Mouse (Mus musculus) 3T3-L1 (cell line): ENCODE data around the gene Gdnf.
A peak's percentile ranks its signal among the peaks of the same experiment; 100 is the strongest.

Experiments
- DNase-seq: peaks from one replicate; pipeline ENCODE4 v3.0.0-alpha.2; 2015; ENCODE audit warnings: low read depth, low spot score

Gene Gdnf

DNA sequence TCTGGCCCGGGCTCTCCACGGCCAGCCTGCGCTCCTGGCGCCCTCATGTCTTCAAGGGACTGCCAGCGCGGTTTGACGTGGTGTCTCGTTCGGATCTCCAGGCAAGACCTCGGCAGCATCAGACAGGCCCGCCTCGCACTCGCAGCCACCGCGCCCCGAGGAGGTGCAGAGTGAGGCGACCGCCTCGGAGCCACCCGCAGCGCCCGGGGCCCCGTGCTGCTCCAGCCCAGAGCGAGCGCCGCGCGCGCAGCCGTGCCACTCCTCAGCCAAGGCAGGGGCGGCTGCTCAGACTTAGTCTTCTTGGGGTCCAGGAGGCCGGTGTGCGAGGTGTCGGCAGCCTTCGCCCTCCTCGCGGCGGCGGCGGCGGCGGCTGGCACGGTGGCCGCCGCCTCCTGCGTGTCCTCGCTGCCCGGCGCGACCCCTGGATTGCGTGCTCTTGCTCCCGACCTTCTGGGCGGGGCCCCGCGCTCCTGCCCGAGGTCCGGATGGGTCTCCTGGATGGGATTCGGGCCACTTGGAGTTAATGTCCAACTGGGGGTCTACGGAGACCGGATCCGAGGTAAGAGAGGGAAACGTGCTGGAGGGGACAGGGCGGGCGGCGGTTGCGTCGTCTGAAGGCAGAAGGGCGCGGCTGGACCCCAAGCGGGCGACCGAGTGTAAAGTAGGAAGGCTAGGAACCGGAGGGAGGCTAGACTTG is at the start of gene Gdnf:
TSS of gene Gdnf (plus strand) at position 291 of the 697 bp plus-strand sequence.
- DNase-seq: peak; percentile 48

DNA sequence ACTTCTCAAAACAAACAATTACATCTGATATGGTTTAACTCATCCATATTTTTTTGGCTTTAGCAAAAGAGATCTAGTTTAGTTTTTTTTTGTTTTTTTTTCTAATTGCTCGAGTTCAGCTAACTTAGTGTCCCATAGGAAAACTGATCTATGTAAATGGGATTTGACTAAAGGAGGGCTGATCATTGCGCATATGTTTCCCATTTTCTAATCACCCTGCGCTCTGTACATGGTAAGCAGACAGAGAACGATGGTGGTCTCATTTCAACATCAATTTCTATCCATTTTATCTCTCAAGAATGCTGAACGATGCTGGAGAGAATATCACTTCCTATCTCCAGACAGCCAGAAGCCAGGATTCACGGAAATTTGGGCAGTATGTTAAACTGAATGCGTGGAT is 43.5 kb upstream of the Gdnf start:
- no peak for DNase-seq

DNA sequence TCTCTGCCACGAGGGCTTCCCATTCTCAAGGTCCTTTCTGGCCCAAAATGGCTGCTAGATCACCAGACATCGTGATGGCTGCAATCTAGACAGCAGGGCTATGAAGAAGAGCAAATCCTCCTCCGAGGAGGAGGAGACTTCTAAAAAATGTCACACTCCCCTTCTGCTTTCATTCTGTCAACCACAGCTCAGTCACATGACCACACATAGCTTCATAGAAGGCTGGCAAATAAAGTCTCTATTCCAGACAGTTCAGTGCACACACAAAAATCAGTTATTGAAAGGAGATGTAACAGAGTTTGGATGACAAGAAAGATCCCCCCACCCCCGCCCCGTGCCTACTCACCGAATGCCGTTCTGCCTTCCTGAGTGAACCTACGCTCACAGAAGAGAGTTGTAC is 37.7 kb upstream of the Gdnf start:
- DNase-seq: no peak

DNA sequence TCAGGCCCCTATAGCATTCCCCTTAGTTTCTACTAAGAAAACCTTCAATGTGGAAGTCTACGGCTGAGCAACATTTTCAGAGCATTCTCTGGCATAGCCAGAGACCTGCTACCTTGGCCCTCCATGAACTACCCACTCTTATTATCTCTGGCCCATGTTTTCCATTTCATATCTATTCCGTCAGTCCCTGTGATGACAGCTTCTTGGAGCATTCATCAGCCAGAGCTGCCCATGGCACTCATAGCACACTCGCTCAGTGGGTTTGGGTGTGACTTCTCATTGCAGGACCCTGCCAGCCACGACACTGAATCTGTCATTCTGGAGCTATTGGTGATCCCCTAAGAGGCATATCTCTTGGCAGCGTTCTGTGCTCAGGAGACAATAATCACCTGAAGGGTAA is 29.1 kb upstream of the Gdnf start:
- peak; percentile 19 for DNase-seq

DNA sequence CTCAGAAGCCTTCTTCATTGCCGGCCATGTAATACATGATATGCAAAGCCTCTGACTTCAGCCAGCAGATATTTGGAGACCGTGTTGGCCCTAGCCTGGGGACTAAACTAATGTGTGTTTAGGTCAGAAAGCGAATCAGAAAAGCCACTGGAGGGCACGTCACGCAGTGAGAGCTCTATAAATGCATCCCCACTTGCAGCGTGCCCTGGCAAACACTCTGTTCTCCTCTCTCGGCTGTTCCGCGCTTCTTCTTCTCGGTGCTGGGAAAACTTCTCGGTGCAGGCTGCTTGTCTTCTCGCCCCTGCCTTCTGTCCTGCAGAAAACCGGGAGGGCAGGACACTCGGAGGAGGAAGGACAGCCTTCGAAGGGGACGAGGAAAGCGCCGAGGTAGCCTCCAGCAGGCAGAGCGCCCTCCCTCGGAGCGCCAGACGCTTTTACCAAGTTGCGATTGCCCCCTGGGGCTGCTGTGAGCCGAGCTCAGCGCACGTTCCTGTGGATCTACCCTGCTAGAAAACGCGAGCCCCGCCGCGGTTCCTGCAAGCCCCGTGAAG is 730 bp upstream of the Gdnf start:
- peak; percentile 67 for DNase-seq

- DNase-seq: peak; percentile 56
Measured at GRCm38 (mm10) chr15:7811253-7811625, 593 bp downstream of the Gdnf start.

- DNase-seq: peak; percentile 54
Measured at GRCm38 (mm10) chr15:7811856-7812733, 1.4 kb downstream of the Gdnf start.

DNA sequence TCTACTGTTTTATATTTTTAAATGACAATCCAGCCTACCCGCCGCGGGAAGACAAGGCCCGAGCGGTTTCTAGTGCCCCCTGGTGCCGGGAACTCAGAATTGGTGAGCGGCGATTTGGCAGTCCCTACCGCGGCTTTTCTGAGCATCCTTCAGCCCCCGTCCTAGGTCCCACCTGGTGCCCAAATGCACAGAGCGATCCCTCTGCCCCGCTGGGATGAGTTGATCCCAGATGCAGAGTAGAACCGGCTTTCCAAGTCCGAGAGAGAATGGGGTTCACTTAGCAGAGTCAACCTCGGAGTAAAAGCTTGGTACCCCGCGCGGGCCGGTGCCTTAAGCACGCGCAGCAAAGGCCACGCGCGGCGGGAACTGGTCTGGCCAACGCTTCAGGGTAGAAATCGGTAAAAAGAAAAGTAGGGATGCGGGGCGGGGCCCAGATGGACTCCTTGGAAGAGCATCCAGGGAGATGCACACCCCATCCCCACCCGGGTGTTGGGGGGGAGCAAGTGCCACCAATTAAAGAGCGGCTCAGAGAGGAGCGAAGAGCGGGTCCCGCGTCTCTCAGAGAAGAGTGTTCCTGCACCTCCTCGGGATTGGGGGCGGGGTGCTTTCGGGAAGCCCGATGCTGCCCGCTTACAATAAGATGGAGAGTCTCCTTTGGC is 2.4 kb downstream of the Gdnf start:
- DNase-seq: peak; percentile 90

GRCm38 (mm10) chr15:7813531-7814370 is 3.1 kb downstream of the Gdnf start:
- no peak for DNase-seq

- DNase-seq: no peak
Measured at GRCm38 (mm10) chr15:7814371-7814680, 3.7 kb downstream of the Gdnf start.

GRCm38 (mm10) chr15:7814917-7815316 is 4.3 kb downstream of the Gdnf start:
- no peak for DNase-seq

DNA sequence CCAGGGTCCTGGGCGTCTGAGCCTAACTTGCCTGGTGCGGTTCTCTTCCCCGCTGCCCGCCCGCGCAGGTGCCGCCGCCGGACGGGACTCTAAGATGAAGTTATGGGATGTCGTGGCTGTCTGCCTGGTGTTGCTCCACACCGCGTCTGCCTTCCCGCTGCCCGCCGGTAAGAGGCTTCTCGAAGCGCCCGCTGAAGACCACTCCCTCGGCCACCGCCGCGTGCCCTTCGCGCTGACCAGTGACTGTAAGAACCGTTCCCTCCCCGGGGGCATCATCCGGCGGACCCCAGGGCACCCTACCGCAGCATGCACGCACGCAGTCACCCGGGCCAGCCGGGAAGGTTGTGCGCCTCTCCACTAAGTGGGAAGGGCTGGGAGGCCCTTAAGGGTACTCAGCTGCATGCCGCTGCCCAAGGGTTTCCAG is 4.9 kb downstream of the Gdnf start:
- DNase-seq: no peak

DNA sequence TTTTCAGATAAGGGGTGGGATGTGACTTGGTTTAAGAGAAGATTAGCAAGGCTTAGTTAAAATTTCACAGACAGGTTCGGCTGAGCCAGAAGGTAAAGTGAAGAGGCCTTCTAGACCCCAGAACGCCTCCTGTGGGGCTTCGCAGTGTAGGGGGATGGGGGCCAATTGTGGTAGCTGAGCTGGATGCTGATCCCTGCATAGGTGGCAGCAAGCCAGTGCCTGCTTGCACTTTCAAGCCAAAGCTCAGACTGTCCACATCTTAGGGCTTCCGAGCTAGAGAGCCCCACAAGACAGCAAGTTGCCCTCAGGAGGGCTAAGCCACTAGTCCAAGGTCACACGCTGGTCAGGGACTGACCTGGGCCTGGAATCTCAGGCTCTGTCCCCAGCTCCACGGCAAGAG is 13.2 kb downstream of the Gdnf start:
- DNase-seq: no peak

GRCm38 (mm10) chr15:7825530-7825929 is 14.9 kb downstream of the Gdnf start:
- DNase-seq: no peak

- DNase-seq: no peak
Measured at GRCm38 (mm10) chr15:7835404-7835803, 24.8 kb downstream of the Gdnf start.

GRCm38 (mm10) chr15:7838060-7838920 is 27.6 kb downstream of the Gdnf start:
- DNase-seq: peak; percentile 99

DNA sequence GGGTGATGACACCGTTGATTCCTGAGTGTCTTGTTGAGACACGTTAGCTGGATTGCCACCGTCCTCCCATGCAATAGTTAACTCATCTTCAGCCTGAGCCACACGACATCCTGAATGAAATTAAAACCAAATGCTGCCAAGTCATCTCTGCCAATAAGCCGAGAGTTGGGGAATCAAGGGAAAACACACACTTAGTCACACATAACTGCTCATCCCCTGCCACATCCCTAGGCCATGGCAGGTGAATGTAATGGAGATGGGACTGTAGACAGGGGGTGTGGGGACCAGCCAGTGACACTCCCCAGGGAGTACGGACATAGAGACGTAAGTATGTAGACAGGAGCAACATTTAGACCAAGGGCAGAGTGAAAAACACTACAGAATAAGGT is 28.3 kb downstream of the Gdnf start:
- peak; percentile 94 for DNase-seq

DNA sequence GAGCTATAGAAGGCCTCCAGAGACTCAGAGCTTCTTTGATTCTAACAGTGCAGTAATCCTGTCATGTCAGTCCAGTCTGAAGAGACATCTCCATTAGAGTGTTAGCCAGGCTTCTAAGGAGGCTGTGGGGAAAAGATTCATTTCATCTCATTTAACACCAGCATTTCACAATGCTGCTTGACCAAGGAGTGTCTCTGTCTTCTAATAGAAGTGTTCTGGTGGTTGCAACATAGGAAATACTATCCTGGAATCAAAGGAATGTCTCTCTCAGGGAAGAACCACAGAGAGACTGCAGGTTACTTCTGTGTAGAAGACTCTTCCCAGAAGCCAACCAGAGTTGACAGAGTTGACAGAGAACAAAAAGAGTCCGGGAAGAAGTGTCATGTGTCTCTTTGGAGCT is 31.0 kb downstream of the Gdnf start:
- no peak for DNase-seq

GRCm38 (mm10) chr15:7842398-7842797 is 31.8 kb downstream of the Gdnf start:
- DNase-seq: no peak

GRCm38 (mm10) chr15:7857418-7857817 is 46.8 kb downstream of the Gdnf start:
- DNase-seq: no peak
